Mouse (Mus musculus) left cerebral cortex, postnatal 36 days (tissue): ENCODE data around the gene Hoxa2. TPM values are rescaled to one million over a fixed set of nuclear protein-coding genes. Genes with fewer than 3 reads are reported as not detected.

Experiments used
- total RNA-seq, 2 experiments: library from RNA; stranded (reverse); gene quantifications; 2 replicates each; pipeline ENCODE4 v1.2.3; 2021

Hoxa2 gene
- total RNA-seq, 2 experiments from 2014 or later, result not detected

Other genes with a start within 250 kb of the Hoxa2 start
- gene Skap2, start 152.3 kb downstream of the Hoxa2 start, total RNA-seq, result 10 to 100 TPM in 1 of 2 experiments, 1 to 10 TPM in 1; 8.5 to 10.5 TPM
- not detected for gene Hoxa1, start 6.5 kb downstream of the Hoxa2 start, total RNA-seq
- not detected for gene 5730596B20Rik, start 12.7 kb upstream of the Hoxa2 start, total RNA-seq
- gene Hoxa4, start 26.9 kb upstream of the Hoxa2 start, total RNA-seq, result not detected
- not detected for gene Hoxa5, start 39.8 kb upstream of the Hoxa2 start, total RNA-seq
- gene Hoxa6, start 43.9 kb upstream of the Hoxa2 start, total RNA-seq, result not detected
- gene Hoxa3, start 48.5 kb upstream of the Hoxa2 start, total RNA-seq, result not detected
- not detected for gene Gm28308, start 48.5 kb upstream of the Hoxa2 start, total RNA-seq
- not detected for gene Hoxa7, start 57.0 kb upstream of the Hoxa2 start, total RNA-seq
- not detected for gene Hoxa9, start 66.3 kb upstream of the Hoxa2 start, total RNA-seq
- gene Hoxa10, start 76.0 kb upstream of the Hoxa2 start, total RNA-seq, result not detected
- gene Hoxa11, start 81.0 kb upstream of the Hoxa2 start, total RNA-seq, result not detected
- not detected for gene Hoxa13, start 96.0 kb upstream of the Hoxa2 start, total RNA-seq
- not detected for gene Evx1, start 148.7 kb upstream of the Hoxa2 start, total RNA-seq